Mouse (Mus musculus) T-helper 2 cell (primary cell): ENCODE measurements at regions not wholly inside any gene's neighbourhood (a gene's known extent, or its start where the extent isn't known, plus 50 kb on each side); places are given as distances from the start of the nearest gene placed in this dataset.

Source experiments
- in situ Hi-C: fragments of 300-600 bp; cut with MboI, MseI; formaldehyde crosslinking; loops from one replicate; pipeline ENCODE4 v1.15.1; 2025; ENCODE audit warnings: high pct_unique_total_duplicates

DNA sequence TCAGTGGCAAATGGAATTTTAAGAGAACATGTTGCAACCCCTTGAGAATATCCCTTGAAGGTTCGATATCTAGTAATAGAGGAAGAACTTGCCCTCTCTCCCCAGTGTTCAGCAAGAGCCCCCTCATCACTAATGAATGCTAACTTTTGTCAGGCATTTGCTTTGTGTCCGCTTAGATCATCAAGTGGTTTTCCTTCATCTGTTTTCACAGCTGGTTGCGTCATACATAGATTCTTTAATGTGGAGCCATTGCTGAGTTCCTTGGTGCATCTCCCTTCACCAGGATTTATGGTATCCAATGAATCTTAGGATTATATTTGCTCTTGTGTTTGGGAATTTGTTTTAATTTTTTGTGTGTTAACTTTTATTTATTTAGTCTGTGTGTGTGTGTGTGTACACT is 124.2 kb upstream of the Twist2 start:
- in situ Hi-C loops, result no loop called here

DNA sequence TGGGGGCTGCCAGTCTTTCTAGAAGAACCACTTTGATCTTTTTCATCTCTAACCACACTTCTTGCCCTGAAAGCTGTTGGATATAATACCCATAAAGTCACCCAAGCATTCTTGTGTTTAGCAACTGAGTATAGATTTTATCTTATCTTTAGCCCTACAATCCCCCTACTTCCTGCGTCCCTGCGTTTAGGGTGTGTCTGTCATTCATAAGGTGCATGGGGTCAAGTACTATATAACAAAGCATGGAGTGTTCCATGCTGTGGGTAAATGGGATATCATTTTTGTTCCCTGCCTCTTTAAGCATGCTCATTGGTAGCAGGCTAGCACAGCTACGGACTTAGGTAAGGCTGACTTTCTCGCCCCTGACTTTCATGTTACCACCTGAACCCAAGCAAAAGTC is 122.5 kb upstream of the Twist2 start:
- in situ Hi-C loops, result no loop called here

DNA sequence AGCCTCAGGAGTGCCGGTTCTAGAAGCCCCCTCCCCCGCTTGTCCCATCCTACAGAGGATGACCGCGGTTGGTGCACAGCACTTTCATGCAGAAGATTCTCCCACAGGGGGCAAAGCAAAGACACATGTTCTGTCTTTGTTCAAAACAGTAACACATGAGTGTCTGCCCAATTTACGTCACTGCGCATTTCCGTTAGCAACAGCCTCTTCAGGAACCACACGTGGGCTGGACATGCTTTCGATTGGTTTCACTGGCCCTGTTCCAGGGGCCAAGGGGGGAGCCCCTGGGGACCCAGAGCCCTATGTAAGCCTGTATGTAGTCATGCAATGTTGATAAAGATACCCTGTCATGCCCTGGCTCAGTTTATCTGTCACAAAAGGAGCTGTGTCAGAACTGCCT is 116.2 kb upstream of the Twist2 start:
- in situ Hi-C loops, result no loop called here

DNA sequence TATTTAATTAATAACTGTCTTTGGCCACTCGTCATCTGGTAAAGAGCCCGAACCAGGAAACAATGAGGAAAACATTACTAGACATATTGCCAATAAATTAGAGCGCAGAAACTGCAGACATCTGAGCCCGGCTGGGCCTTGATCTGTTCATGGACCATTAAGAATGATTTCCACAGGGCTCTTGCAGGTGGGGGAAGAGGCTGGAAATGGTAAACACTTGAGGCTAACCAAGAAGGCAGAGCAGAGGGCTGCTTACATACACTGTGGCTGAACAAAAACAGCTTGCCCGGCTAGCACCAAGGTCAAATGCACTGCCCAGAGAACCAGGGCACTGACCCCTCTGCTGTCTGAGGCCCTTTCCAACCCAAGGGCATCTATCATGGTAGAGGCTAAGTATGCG is 115.5 kb upstream of the Twist2 start:
- in situ Hi-C loops, result no loop called here

DNA sequence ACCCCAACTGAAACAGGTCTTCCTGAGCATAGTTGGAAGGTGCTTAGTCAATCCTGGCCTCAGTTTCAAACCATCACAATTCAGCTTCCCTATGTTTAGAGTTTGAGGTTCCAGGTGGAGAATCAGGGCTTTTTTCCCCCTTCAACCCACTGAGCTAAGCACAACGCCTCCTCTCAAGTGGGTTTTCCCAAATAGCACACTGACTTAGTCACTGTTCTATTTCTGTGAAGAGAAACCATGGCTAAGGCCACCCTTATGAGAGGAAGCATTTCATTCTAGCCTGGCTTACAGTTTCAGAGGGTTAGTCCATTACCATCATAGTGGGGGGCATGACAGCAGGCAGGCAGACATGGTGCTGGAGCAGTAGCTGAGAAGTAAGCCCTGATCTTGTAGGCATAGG is 109.7 kb upstream of the Twist2 start:
- in situ Hi-C loops, result loop anchor here (10.0 kb wide), 1 partner anchor 733 kb away; no protein-coding TSS in a partner anchor

DNA sequence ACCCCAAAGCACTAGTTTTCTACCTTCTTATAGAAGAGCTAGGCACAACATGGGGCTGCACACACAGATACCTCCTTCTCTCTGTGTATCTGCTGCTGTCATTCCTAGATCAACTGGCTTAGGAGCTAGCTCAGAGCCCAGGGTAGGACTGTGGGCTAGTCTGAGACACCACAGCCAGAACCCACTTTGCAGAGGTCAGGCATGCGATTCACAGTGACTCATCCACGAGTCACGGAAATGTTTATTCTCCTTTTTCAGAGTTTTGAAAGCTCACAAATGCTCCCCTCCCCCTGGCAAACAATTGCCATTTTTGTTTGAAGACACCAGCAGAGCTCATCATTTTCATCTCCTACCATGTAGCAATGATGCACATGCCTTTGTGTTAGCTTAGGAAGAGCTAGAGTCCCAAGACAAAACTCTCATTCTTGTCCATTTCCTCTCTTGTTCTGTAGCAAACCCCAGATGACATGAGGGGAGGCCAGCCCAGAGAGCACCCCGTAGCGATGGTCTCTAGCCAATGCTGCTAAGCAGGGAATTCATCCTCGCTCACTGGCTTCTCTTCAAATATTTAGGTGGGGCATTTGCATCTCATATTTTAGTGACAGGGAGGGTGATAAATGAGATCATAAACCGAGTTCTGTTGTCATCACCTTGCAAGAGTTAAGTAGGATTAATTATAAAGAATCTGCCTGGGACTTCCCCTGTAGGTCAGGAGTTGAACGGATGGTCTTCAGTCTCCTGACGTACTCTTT is 108.4 kb upstream of the Twist2 start:
- in situ Hi-C loops, result loop anchor here (10.0 kb wide), 1 partner anchor 732 kb away; no protein-coding TSS in a partner anchor

DNA sequence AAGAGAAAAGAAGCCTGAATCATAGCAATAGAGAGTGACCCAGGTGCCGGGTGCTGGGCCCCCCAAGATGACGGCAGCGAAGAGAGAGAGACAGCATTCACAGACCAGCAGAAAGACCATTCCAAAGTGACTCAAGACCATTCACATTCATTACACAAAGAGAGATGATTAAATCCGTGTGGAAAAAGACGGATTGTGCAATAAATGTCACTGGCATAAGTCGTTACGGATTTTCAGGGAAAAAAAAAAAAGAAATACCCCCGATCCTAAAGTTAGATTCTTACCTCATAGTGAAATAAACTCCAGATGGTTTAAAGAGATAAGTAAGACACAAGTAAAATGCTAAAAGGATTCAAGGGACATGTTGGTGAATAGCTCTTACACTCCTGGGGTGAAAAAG is 104.2 kb upstream of the Twist2 start:
- in situ Hi-C loops, result loop anchor here (10.0 kb wide), 1 partner anchor 728 kb away; no protein-coding TSS in a partner anchor

DNA sequence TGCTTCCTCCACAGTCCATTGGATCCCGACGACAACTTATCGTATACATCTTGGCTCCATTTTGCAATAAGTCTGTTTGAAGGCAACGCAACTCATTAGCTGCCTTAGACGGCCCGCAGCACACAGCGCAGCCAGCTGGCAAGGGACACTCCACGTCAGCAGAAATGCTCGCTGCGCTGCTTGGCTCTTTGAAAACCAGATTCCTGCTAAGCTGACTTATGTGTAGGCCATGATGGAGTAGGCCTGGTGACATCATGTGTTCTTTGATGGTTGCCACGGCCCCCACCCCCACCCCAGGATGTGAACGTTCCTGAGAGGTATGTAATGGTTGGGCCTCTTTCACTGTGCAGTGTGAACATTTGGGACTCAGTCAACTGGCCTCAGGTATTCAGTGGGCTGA is 99.8 kb upstream of the Twist2 start:
- in situ Hi-C loops, result no loop called here

DNA sequence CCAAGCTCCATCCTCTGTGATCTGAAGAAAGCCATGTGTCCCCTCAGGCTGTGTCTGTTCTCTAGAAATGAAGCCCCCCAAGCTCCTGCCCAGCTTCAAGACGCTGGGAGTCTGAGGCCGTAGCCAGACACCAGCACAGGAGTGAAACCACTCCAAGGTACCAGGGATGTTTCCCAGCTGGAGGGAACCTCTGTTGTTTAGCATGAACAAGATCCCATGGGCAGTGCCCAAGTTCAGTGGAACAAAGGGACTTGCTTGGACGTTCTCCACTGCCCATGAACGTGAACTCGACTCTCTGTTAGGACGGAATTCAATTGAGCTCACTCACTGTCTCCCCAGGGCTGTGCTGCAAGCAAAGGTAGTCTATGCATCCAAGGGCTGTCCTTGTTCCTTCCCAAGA is 99.2 kb upstream of the Twist2 start:
- in situ Hi-C loops, result no loop called here

DNA sequence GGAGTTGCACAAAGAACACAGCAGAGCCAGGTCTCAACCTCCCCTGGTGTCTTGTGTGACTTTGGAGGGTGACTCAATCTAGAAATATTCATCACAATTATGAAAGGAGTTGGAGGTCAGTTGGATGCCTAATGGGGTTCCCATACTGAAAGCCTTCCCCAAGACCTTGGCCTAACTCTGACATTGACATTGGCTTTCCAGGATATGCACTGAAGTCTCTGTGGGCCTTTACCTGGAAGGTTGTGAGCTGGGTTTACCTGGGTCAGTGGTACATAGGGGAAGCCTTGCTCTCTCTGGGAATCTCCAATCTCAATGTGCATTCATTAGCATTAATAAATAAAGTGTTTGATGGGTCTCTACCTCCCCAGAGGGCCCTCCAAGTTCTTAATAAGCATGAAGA is 98.5 kb upstream of the Twist2 start:
- in situ Hi-C loops, result no loop called here

DNA sequence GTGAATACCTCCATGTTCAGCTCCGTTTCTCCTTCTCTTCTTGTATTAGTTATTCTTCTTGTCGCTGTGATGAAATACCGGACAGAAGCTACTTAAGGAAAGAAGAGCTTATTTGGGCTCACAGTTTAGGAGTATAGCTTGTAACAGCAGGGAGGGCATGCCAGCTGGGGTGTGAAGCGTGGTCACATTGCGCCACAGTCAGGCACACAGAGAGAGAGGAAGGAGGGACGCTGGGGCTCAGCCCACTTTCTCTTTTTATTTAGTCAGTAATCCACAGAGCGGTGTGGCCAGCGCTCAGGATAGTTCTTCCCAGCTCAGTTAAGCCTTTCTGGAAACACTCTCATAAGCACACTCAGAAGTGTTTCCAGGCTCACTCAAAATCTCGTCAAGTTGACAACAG is 95.8 kb upstream of the Twist2 start:
- in situ Hi-C loops, result no loop called here

DNA sequence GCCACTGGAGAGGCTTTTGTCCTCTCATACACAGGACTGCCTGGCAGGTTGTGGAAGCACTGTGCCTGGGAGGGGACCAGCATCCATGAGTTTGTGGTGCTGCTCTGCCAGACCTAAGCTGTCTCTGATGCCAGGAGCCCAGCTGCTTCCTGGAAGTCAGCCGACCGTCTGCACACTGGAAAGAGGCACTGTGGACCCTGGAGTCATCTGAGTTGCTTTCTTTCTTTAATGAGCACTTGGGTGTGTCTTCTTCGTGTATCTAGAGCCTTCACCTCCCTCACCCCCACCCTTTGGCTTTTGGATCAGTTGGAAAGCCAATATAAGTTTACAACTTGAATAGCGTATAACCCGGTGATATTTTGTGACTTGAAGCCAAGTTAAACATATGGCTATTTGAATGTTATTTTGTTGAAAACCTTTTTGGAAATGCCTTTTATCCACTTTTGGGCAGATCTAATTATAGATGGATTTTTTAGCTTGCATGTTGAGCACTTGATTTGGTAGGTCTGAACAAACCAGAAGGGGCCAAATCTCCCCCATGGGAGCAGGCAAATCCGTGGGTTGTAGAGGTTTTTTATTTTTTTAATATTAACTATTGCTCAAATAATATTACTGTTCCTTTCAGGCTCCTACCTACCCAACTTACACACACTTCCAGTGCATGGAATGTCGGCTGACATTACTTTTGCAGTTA is 92.6 kb upstream of the Twist2 start:
- in situ Hi-C loops, result no loop called here

DNA sequence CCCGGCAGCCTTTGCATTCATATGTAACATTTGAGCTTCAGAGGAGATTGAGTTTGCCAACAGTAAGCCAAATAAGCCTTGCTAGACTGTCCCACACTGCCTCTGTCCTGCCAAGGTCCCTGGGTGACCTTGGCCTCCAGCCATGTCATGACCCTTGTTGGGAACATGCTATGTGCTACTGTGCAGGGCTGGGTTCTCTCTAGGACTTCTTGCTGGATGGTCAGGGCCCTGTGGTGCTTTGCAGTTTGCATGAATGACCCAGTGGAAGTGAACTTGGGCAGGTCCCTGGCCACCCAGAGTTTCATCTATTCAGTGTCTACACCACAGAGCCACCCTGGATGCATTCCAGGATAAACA is 92.0 kb upstream of the Twist2 start:
- in situ Hi-C loops, result no loop called here

DNA sequence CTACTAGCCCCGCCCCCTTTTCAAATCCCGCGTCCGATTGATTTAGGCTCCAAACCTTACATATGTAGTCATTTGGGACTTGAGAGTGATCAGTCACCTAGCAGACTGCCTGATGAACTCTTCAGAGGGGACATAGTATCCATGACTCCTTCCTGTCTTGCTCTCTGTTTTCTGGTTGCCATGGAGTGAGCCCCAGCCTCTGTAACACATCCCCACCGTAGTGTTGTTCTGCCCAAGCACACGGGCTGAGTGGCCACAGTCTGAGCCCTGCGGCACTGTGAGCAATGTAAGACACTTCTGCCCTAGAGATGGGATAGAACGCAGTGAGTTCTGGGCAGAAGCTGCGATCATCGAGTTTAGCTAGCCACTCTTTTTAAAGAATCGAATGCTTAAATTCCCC is 88.1 kb upstream of the Twist2 start:
- in situ Hi-C loops, result no loop called here

DNA sequence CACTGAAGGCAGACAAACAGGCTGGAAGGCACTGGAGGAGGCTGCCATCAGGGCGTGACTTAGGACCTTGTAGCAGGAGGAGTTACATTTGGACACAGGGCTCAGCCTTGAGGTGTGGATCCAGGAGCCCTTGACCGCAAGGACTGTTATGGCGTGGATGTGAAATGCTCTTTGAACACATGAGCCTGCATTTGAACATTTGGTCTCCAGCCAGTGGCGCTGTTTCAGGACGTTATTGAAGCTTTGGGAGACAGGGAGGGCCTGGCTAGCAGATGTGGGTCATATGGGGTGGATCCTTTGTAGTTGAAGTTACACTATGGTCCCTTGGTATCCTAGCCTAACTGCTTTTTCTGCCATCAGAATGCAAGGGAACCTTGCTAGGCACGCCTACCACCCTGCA is 87.0 kb upstream of the Twist2 start:
- in situ Hi-C loops, result no loop called here

DNA sequence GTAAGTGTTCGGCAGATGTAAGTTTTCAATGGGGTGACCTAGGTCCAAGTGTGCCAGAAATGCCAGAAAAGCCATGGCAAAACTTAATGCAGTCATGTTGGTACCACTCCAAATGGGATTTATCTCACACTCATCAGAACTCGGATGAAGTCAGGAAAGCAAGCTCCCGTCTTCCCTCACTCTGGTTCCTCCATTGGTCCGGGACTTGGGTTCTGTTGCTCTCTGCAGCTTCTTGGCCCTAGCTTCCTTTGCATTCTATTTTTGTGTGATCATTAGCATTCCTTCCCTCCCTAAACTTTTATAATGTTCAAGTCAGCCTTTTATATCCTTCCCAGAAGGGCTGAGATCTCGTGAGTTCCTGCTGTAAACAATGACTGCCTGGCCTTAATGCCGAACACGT is 85.9 kb upstream of the Twist2 start:
- in situ Hi-C loops, result no loop called here

DNA sequence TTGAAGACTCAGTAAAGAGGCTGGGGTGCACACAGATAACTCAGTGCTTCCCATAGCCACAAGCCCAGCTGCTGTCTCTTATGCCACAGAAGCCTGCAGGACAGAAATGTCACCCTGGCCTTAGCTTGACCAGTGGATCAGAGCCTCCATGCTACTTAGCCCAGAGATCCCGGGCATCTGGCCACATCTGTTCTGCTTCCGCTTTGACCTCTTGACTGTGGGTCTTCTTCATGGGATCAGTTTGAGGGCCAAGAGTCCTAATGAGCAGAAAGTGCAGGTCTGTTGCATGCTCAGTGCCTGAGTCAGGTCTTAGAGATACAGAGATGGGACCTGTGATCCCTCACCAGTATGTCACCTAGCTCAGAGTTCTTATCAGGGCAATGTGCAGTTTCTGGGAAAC is 85.5 kb upstream of the Twist2 start:
- in situ Hi-C loops, result no loop called here

DNA sequence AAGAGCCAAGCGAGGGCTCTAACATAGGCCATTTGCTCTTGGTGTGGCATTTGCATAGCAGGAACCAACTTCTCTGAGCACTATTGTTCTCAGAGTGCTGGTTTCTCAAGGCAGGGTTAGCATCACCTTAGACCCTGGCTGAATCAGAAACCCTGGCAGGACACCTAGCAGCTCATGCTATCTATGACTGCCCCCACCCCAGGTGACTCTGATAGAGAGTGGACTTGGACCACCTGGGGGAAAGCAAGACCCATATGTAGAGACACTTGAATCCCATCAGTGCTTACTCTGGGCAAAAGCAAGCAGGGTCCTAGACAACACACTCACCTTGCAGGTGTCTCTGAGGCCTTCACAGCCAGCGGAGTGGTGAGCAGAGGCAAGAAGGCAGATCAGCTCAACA is 84.4 kb upstream of the Twist2 start:
- in situ Hi-C loops, result no loop called here

DNA sequence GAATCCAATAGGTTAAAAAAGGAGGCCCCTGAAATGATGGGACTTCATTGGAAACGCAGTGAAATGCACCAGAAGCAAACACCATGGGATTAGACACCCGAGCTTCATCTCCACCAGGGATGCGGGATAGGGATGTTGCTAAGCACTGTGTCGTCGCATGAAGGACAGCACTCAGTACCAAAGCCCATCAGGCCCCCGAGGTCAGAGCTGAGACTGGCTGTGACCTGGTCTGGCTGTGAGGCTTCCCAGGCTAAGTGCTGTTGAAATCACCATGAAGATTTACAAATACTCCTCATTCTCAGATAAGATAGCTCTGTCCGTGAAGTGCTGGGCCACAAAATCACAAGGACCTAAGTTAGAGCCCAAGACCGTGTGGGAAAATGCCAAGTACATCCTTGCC is 83.3 kb upstream of the Twist2 start:
- in situ Hi-C loops, result no loop called here

DNA sequence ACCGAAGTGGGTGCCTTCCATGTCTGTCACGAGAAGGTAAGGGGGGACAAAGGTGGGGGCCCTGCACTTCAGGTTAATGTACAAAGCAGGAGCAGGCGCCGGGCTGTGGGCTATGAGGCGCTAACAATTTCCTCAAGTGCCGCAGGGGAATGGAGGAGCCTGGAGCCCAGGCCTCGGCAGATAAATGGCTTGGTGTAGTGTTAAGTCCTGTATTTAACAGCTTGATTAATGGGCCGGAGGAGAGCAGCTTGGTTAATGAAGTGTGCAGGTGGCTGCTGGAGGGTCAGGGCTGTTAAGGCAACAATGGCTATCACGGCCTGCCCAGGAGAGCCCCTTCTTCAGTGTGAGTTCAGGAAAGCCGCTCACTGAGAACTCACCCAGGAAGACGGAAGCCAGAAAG is 72.0 kb upstream of the Twist2 start:
- in situ Hi-C loops, result no loop called here

DNA sequence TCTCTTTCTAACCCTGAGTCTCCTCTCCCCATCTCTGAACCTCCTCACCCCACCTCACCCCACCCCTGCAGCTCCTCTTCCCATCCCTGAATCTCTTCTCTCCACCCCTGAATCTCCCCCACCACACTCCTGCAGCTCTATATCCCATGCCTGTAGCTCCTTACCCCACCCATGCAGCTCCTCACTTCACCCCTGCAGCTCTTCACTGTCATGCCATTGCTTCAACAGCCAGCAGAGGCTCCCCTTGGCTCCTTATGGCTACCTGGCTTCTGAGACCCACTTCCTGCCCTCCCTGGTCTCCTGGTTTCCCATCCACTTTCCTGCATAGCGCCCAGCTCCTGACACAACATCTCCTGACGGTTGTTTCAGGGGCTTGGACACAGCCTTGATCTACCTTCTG is 71.0 kb upstream of the Twist2 start:
- in situ Hi-C loops, result no loop called here

DNA sequence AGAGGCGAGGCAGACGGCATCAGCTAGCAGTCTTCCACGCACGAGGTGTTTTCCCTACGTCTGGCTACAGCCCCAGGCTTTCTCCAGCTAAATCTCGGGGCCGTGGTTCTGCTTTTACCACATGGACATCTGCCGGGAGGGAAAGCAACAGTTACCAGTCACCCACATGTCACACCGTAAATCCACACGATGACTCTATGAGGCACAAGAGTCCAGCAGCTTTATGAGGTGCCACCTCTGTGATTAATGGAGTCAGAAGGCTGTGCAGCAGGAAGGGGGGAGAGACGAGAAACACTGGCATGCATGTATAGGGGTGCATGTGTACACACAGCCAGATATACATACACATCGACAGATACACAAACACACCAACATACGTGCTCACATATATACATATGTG is 69.6 kb upstream of the Twist2 start:
- in situ Hi-C loops, result no loop called here

DNA sequence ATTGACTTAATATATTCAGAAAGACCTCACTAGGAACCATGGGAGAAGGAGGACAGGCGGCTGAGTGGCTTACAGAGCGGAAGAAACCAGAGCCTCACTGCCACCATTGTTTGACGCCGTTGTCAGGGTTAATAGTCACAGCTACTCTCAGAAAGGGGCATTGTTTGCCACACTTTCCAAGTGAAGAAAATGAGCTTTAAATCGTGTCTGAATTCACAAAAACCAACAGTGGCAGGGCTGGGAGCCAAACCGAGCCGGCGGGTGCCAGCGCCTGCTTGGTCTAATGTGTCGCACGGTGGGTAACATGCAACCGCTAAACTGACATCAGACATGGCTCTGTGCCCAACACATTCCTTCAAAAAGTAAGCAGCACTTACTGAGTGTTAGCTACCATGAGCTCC is 68.8 kb upstream of the Twist2 start:
- in situ Hi-C loops, result no loop called here

DNA sequence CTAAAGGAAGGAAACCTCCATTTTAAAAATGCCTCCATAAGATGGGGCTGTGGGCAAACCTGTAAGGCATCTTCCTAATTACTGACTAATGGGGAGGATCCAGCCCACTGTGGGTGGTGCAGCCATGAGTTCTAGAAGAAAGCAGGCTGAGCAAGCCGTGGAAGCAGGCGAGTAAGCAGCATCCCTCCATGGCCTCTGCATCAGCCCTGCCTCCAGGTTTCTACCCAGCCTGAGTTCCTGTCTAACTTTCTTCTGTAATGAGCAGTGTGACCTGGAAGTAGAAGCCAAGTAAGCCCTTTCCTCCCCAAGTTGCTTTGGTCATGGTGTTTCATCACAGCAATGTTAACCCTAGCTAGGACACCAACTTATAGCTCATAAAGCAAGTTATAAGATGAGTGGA is 66.5 kb upstream of the Twist2 start:
- in situ Hi-C loops, result no loop called here
